ENCODE assay signal across 8 mouse cellular contexts in the genomic region with DNA sequence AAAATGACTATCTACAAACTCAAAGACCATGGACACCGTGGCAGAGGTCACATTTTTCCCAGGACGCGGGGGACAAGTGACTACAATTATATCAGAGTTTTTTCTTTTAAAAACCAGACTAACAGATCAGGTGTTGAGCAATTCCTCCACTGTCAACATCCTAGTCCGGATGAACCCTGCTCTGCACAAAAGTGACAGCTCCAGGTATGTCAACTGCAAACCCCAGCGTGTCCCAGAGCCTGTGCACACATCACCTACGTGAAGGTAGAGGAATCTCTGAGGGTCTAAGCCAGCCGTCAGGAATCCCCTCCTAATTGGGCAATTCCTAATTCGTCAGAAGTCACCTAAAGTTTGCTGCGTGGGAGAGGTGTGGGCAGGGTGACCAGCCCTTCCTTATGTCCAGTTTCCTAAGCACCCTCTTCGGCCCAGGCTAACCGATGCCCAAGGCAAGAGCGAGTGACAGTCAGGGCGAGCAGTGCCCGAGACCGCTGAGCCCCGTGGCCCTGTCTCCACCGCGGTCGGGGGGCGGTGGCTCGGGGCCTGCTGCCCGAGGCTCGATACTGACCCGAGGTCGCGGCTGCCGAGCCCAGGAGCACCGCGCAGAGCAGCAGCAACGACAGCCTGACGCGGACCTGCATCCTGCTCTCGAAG. TPM values are rescaled to one million over a fixed set of nuclear protein-coding genes. Genes with fewer than 3 reads are reported as not detected.
A peak's percentile ranks its signal among the peaks of the same experiment; 100 is the strongest.
DNase-seq lines count a peak whose midpoint lies in the region; ATAC-seq and TF ChIP-seq lines count a peak whose summit lies in the region.

No protein-coding gene starts in this region.

- no peak for TF ChIP-seq CTCF in layer of hippocampus, adult 2 months (conservative IDR thresholded peaks at IDR 0.05)

- H3K4me1 ChIP-seq in hindbrain, embryonic 14.5 days (replicated peaks; ENCODE audit: control insufficient read depth, insufficient read depth, low read length): peaks cover 14% of the 10 kb centered on the region

- ATAC-seq in hindbrain, embryonic 14.5 days (ENCODE audit: low FRiP score): peak; percentile 68
- ATAC-seq in megakaryocyte, adult 5-6 weeks (ENCODE audit: poor library complexity, severe bottlenecking): peak; percentile 5; the same call in 1 of the 2 replicates

- peak overlapping the region; percentile 91 for H3K27ac ChIP-seq in layer of hippocampus, adult 2 months
- H3K27ac ChIP-seq in hindbrain, embryonic 14.5 days: peak overlapping the region; percentile 71

- no peaks in the 10 kb centered on the region for H3K9me3 ChIP-seq in hindbrain, embryonic 14.5 days (ENCODE audit: control insufficient read depth, low read length)

- H3K27me3 ChIP-seq in hindbrain, embryonic 14.5 days (ENCODE audit: control insufficient read depth, insufficient read depth, low read length): no peaks in the 10 kb centered on the region

- no peaks in the 10 kb centered on the region for H3K36me3 ChIP-seq in hindbrain, embryonic 14.5 days (replicated peaks; ENCODE audit: control insufficient read depth, insufficient read depth)

- H3K4me3 ChIP-seq in layer of hippocampus, adult 2 months: peak overlapping the region; percentile 97
- peak overlapping the region; percentile 92 for H3K4me3 ChIP-seq in hindbrain, embryonic 14.5 days (replicated peaks; ENCODE audit: low read length)

- 4% methylated on average over 33 of the region's 33 CpGs for WGBS in hindbrain, embryonic 14.5 days

- peak overlapping the region; percentile 86 for H3K4me2 ChIP-seq in hindbrain, embryonic 14.5 days (replicated peaks)

- peak overlapping the region; percentile 92 for H3K9ac ChIP-seq in hindbrain, embryonic 14.5 days

- DNase-seq in layer of hippocampus, adult 2 months (ENCODE audit: low spot score in 2 of 2): no peak
- no peak for DNase-seq in layer of hippocampus, postnatal 25 days (ENCODE audit: extremely low spot score in 1 of 2, low spot score in 1 of 2)
- peak; percentile 7 for DNase-seq in c-Kit-positive CD71-positive TER-119-negative erythroid progenitor cells, embryonic 14.5 days (ENCODE audit: low read depth)
- no peak for DNase-seq in hindbrain, embryonic 14.5 days (ENCODE audit: low spot score)
- no peak for DNase-seq in layer of hippocampus, postnatal 10 days (ENCODE audit: low spot score in 2 of 2)
- no peak for DNase-seq in urinary bladder, adult 2 months (ENCODE audit: low spot score)
- DNase-seq in retina, postnatal 1 day: no peak

RNA-seq across cellular contexts. Expression of gene Sel1l, which starts 0.4 kb away (rescaled TPM):
- total RNA-seq in layer of hippocampus, adult 2 months (2021): 100 to 1,000 TPM; 167 to 172 TPM
- total RNA-seq in layer of hippocampus, postnatal 25 days (2021): 100 to 1,000 TPM; 152 to 167 TPM
- 98.1 and 105 TPM in 2 replicates for polyA plus RNA-seq in hindbrain, embryonic 14.5 days (2014; fragmentation: Nextera tagmentation; extraction: Ambion mirVana)
- total RNA-seq in megakaryocyte, adult 5-6 weeks (2015): 66.3 TPM in 2 replicates
- 64.8 and 73.3 TPM in 2 replicates for total RNA-seq in megakaryocyte, adult 5-6 weeks (2017)
- 100 to 1,000 TPM; 132 to 138 TPM for total RNA-seq in layer of hippocampus, postnatal 10 days (2021)
- 48.7 and 54.8 TPM in 2 replicates for polyA plus RNA-seq in urinary bladder, adult 2 months (2012; rRNA removed)
